19 mouse cellular contexts compared by ENCODE assay signal in the genomic region with DNA sequence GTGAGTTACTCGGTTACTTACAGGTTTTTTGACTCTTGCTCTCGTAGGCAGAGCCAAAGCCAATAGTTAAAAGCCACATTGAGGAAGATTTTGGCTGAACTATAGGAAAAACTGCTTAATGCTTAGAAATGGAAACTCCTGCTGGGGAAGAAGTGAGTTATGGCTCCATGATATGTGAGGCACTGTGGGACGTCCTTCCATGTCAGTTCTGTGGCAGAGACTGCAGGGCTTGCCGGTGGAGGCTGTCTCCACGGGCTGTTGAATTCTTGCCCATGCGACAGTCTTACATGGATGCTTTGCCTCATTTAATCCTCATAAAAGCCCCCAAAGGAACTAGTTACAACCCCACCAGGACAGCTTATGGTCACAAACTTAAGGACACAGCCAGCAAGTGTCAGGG.
A peak's percentile ranks its signal among the peaks of the same experiment; 100 is the strongest.
DNase-seq lines count a peak whose midpoint lies in the region; ATAC-seq lines count a peak whose summit lies in the region.
"Had no signal": no experiment of that assay in that cellular context is flagged by ENCODE, and none has a peak within 500 bp of the region (broad histone marks: within the 10 kb centered on the region; RNA-seq: fewer than 3 reads in every experiment).

No protein-coding gene starts in this region.

- H3K4me3 ChIP-seq in kidney, embryonic 14.5 days (ENCODE audit: low read length), result no peak overlapping the region
- no peak overlapping the region for H3K4me3 ChIP-seq in limb, embryonic 13.5 days
- no peak overlapping the region for H3K4me3 ChIP-seq in limb, embryonic 10.5 days
- no peak overlapping the region for H3K4me3 ChIP-seq in limb, embryonic 15.5 days
- H3K4me3 ChIP-seq: embryonic facial prominence, embryonic 13.5 days; erythroblast, embryonic 14.5 days; forebrain, embryonic 10.5 days; heart, embryonic 10.5 days; hindbrain, embryonic 13.5 days had no signal

- no peak for DNase-seq in kidney, adult 11 months
- no peak for DNase-seq in limb, embryonic 10.5 days (ENCODE audit: low spot score)
- no peak for DNase-seq in cerebellum, postnatal 25 days
- DNase-seq: adrenal gland, adult 2 months; adrenal gland, postnatal 25 days; cerebellum, adult 18-20 months; gastrocnemius, postnatal 10 days; heart, adult 18-20 months; heart, postnatal 10 days; heart, postnatal 4 days had no signal

- no peak overlapping the region for H3K4me2 ChIP-seq in kidney, embryonic 14.5 days (replicated peaks; ENCODE audit: low read depth, low read length)
- no peak overlapping the region for H3K4me2 ChIP-seq in limb, embryonic 13.5 days (replicated peaks)
- H3K4me2 ChIP-seq in limb, embryonic 15.5 days, result no peak overlapping the region
- H3K4me2 ChIP-seq: embryonic facial prominence, embryonic 13.5 days; hindbrain, embryonic 13.5 days had no signal

- WGBS in kidney, embryonic 14.5 days, result 33% methylated on average over 6 of the region's 6 CpGs
- 55% methylated on average over 6 of the region's 6 CpGs for WGBS in limb, embryonic 13.5 days
- WGBS in limb, embryonic 10.5 days, result 85% methylated on average over 6 of the region's 6 CpGs
- 42% methylated on average over 6 of the region's 6 CpGs for WGBS in limb, embryonic 15.5 days

- no peak overlapping the region for H3K27ac ChIP-seq in kidney, embryonic 14.5 days (ENCODE audit: low read depth, low read length)
- H3K27ac ChIP-seq in limb, embryonic 13.5 days, result 0 out of 2 replicates have a peak overlapping the region, but pooled peaks have one; percentile 15
- H3K27ac ChIP-seq in limb, embryonic 10.5 days, result no peak overlapping the region
- H3K27ac ChIP-seq in limb, embryonic 15.5 days, result peak overlapping the region; percentile 82
- H3K27ac ChIP-seq: embryonic facial prominence, embryonic 13.5 days; forebrain, embryonic 10.5 days; heart, embryonic 10.5 days; hindbrain, embryonic 13.5 days had no signal

- H3K36me3 ChIP-seq in kidney, embryonic 14.5 days (ENCODE audit: control insufficient read depth, insufficient read depth, low read length), result no peaks in the 10 kb centered on the region
- no peaks in the 10 kb centered on the region for H3K36me3 ChIP-seq in limb, embryonic 13.5 days
- no peaks in the 10 kb centered on the region for H3K36me3 ChIP-seq in limb, embryonic 10.5 days
- H3K36me3 ChIP-seq in limb, embryonic 15.5 days, result no peaks in the 10 kb centered on the region
- H3K36me3 ChIP-seq: embryonic facial prominence, embryonic 13.5 days; forebrain, embryonic 10.5 days; heart, embryonic 10.5 days; hindbrain, embryonic 13.5 days had no signal

- no peaks in the 10 kb centered on the region for H3K27me3 ChIP-seq in kidney, embryonic 14.5 days (ENCODE audit: control insufficient read depth, insufficient read depth, low read length)
- no peaks in the 10 kb centered on the region for H3K27me3 ChIP-seq in limb, embryonic 13.5 days
- no peaks in the 10 kb centered on the region for H3K27me3 ChIP-seq in limb, embryonic 10.5 days (ENCODE audit: low read depth, poor library complexity, severe bottlenecking)
- no peaks in the 10 kb centered on the region for H3K27me3 ChIP-seq in limb, embryonic 15.5 days
- H3K27me3 ChIP-seq: embryonic facial prominence, embryonic 13.5 days; hindbrain, embryonic 13.5 days had no signal

- H3K4me1 ChIP-seq in kidney, embryonic 14.5 days (ENCODE audit: control insufficient read depth, insufficient read depth, low read length), result 0 out of 2 replicates have a peak, but pooled peaks cover 4% of the 10 kb centered on the region
- peaks cover 22% of the 10 kb centered on the region for H3K4me1 ChIP-seq in limb, embryonic 13.5 days
- H3K4me1 ChIP-seq in limb, embryonic 10.5 days, result peaks cover 9% of the 10 kb centered on the region
- peaks cover 7% of the 10 kb centered on the region for H3K4me1 ChIP-seq in limb, embryonic 15.5 days
- H3K4me1 ChIP-seq: hindbrain, embryonic 13.5 days had no signal

- no peak overlapping the region for H3K9ac ChIP-seq in kidney, embryonic 14.5 days (ENCODE audit: low read depth, low read length)
- no peak overlapping the region for H3K9ac ChIP-seq in limb, embryonic 13.5 days
- no peak overlapping the region for H3K9ac ChIP-seq in limb, embryonic 15.5 days
- H3K9ac ChIP-seq: embryonic facial prominence, embryonic 13.5 days; hindbrain, embryonic 13.5 days had no signal

- no peaks in the 10 kb centered on the region for H3K9me3 ChIP-seq in kidney, embryonic 14.5 days (ENCODE audit: control insufficient read depth, low read length)
- no peaks in the 10 kb centered on the region for H3K9me3 ChIP-seq in limb, embryonic 13.5 days
- H3K9me3 ChIP-seq in limb, embryonic 10.5 days (replicated peaks), result no peaks in the 10 kb centered on the region
- H3K9me3 ChIP-seq in limb, embryonic 15.5 days, result no peaks in the 10 kb centered on the region
- H3K9me3 ChIP-seq: embryonic facial prominence, embryonic 13.5 days; forebrain, embryonic 10.5 days; heart, embryonic 10.5 days; hindbrain, embryonic 13.5 days had no signal

- peak; percentile 32; the same call in 1 of the 2 replicates for ATAC-seq in kidney, embryonic 14.5 days (ENCODE audit: low FRiP score, low TSS enrichment)
- peak; percentile 66 for ATAC-seq in limb, embryonic 13.5 days (ENCODE audit: low FRiP score, low read depth)
- peak; percentile 86 for ATAC-seq in limb, embryonic 15.5 days (ENCODE audit: insufficient number of reproducible peaks, low FRiP score, low TSS enrichment, low read depth)
- ATAC-seq: forebrain, embryonic 14.5 days had no signal

Comparison
In these comparisons a context has a peak if more than half of its experiments do, and no peak if none do; other contexts are left out.
1. H3K27ac ChIP-seq: peak in limb, embryonic 13.5 days (single experiment) and limb, embryonic 15.5 days (single experiment); none in kidney, embryonic 14.5 days (single experiment) and limb, embryonic 10.5 days (single experiment).
2. ATAC-seq: peak in every context shown above with its lines; median percentile 86 in limb, embryonic 15.5 days; 66 in limb, embryonic 13.5 days; 32 in kidney, embryonic 14.5 days.